Mouse (Mus musculus) kidney, adult 2 months (tissue): ENCODE measurements around the gene Psip1.

Experiments used
- CTCF ChIP-seq: fragments of 200-500 bp; conservative IDR thresholded peaks from 2 replicates; pipeline ENCODE4 v1.5.1; 2011; ENCODE audit warnings: low read depth, mild to moderate bottlenecking, control low read depth, low read length, moderate library complexity, mixed read lengths; ENCODE audit not compliant: insufficient read depth, insufficient read length
- POLR2A ChIP-seq: fragments of 200-500 bp; IDR thresholded peaks from one replicate; pipeline ENCODE4 v1.6.1; 2011; ENCODE audit warnings: low read depth, low read length, control low read depth

GRCm38 (mm10) chr4:83460106-83460505, 26.2 kb downstream of the Psip1 start:
- TF ChIP-seq CTCF (no peak), POLR2A (no peak)
